Mouse (Mus musculus): ENCODE data around the gene Hoxa9.

GRCm38 (mm10) chr6:52200073-52200750 is 30.7 kb downstream of the Hoxa9 start:
- no peak for TF ChIP-seq CTCF (IDR thresholded peaks at IDR 0.05; ENCODE audit: low read depth, low read length)
- no peak for TF ChIP-seq POLR2A (IDR thresholded peaks at IDR 0.05; ENCODE audit: borderline replicate concordance, low read depth, low read length)

Measured in bone marrow macrophage, adult 2 months (primary cell).